Mouse (Mus musculus) inflammation-experienced regulatory T-cells (primary cell): Measurements from ENCODE around the gene Ms4a14. TPM values are rescaled to one million over a fixed set of nuclear protein-coding genes. Genes with fewer than 3 reads are reported as not detected.

Experiments used
- polyA plus RNA-seq, 2 experiments: library from polyadenylated mRNA; unstranded; fragments of 100-300 nt; shearing (Covaris generic); gene quantifications; one replicate each; pipeline ENCODE4 v1.2.1; 2017

Gene Ms4a14
- under 1 TPM in 1 of 2 experiments, not detected in 1; 0.07 TPM for polyA plus RNA-seq

GRCm38 (mm10) chr19:11314354-11314753, at the start of gene Ms4a14:
TSS of gene Ms4a14 (minus strand) at chr19:11314454.

GRCm38 (mm10) chr19:11335932-11336331, 21.7 kb upstream of the Ms4a14 start, which contains the start of gene Ms4a7:
TSS of gene Ms4a7 (minus strand) at chr19:11336146.

GRCm38 (mm10) chr19:11283773-11284172, 30.5 kb downstream of the Ms4a14 start, which contains the start of gene Ms4a5:
TSS of gene Ms4a5 (minus strand) at chr19:11283873.

GRCm38 (mm10) chr19:11266052-11266845, 48.0 kb downstream of the Ms4a14 start, which contains the start of gene Ms4a1:
TSS of gene Ms4a1 (minus strand) at chr19:11266241.

Other genes starting within 250 kb of the Ms4a14 start
- 1 to 10 TPM in 1 of 2 experiments, under 1 TPM in 1; 0.18 to 2.2 TPM for gene Ms4a8a, start 233.4 kb downstream of the Ms4a14 start, polyA plus RNA-seq
- gene 1700017D01Rik, start 183.6 kb downstream of the Ms4a14 start, polyA plus RNA-seq = not detected
- gene 1700025F22Rik, start 149.1 kb downstream of the Ms4a14 start, polyA plus RNA-seq = not detected
- gene Ms4a13, start 117.7 kb downstream of the Ms4a14 start, polyA plus RNA-seq = not detected
- under 1 TPM in 1 of 2 experiments, not detected in 1; 0.20 TPM for gene Ms4a12, start 82.0 kb downstream of the Ms4a14 start, polyA plus RNA-seq
- gene Ms4a1, start 48.2 kb downstream of the Ms4a14 start, polyA plus RNA-seq = 10 to 100 TPM in 1 of 2 experiments, 1 to 10 TPM in 1; 4.1 to 14.7 TPM
- not detected for gene Ms4a5, start 30.6 kb downstream of the Ms4a14 start, polyA plus RNA-seq
- gene Ms4a7, start 21.7 kb upstream of the Ms4a14 start, polyA plus RNA-seq = 1 to 10 TPM in 1 of 2 experiments, under 1 TPM in 1; 0.43 to 1.8 TPM
- gene Ms4a4a, start 61.1 kb upstream of the Ms4a14 start, polyA plus RNA-seq = 1 to 10 TPM in 1 of 2 experiments, under 1 TPM in 1; 0.45 to 1.6 TPM
- gene Ms4a4c, start 90.3 kb upstream of the Ms4a14 start, polyA plus RNA-seq = 100 to 1,000 TPM in 1 of 2 experiments, 10 to 100 TPM in 1; 38.9 to 156 TPM
- gene Ms4a4b, start 129.1 kb upstream of the Ms4a14 start, polyA plus RNA-seq = 1,000 to 10,000 TPM; 2,238 to 3,168 TPM
- gene Ms4a6c, start 154.9 kb upstream of the Ms4a14 start, polyA plus RNA-seq = 10 to 100 TPM; 12.9 to 14.6 TPM
- 100 to 1,000 TPM; 228 to 249 TPM for gene Gm8369, start 171.5 kb upstream of the Ms4a14 start, polyA plus RNA-seq
- gene Ms4a6b, start 202.1 kb upstream of the Ms4a14 start, polyA plus RNA-seq = 100 to 1,000 TPM; 810 to 848 TPM
- gene Ms4a4d, start 222.3 kb upstream of the Ms4a14 start, polyA plus RNA-seq = 1 to 10 TPM; 3.2 to 3.4 TPM